Mouse (Mus musculus) kidney, adult 11 months (tissue): ENCODE results near the gene Pax7.

Source experiments
- DNase-seq: peaks from one replicate; pipeline ENCODE4 v3.0.0; 2022

The Pax7 gene

DNA sequence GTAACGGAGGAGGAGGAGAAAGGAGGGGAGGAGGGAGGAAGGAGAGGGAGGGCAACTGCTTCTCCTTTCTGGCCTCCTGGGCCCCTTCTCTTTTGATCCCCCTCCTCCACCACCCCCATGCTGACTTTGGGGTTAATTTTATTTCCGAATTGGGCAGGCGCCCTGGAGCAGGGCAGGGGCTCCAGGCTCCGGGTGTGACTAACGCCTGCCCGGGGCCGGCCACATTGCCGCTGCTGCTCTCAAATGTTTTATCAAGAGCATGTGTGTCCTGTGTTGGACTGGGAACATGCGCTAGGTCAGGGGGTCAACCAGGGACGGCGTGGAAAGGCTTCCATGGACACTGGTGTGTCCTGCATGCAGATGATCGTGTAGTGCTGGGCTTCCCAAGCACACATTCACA lies 87.2 kb downstream of the Pax7 start:
- no peak for DNase-seq

DNA sequence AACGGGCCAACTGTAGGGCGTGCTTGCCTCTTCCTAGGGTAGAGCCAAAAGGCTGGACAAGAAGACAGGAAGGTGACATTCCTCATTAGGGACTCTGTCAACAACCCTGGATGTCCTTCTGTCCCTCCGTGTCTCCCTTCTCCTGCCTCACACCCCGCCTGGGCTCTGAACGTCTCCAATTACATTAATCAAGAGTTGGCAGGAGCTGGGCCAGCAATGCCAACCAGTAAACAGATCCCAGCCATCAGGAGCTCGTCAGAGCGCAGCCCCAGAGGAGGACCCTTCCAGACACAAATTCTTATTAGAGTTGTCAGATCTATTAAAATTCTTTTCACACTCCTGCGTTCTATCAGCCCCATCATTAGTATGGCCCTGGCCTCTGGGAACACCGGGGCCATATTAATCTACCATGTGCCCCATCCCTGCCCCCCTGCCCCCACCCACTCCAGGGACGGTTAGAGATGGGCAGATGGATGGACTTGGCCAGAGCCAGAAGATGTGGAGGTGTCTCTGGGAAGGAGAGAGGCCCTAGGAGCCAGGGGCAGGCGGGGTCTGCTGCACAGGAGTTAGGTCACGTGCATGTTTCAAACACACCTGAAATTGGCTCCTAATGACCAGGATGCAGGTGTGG lies 88.4 kb downstream of the Pax7 start:
- DNase-seq: no peak

DNA sequence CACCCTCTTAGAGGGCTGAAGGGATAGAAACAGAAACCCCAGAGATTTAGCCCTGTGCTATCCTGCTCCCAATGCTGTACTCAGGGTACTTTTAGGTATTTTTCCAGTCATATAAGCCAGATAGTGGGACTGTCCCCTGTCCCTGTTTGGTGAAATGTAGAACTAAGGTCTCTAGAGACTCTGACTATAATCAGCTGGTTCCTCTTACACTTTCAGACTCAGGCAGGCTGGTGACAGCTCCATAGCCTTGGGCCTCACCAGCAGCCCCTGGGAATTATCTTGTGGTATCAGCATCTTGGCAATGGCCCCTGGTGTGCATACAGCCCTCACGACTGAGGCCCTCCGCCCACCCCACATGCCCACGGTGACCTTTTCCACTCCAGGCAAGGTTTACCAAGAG lies 89.7 kb downstream of the Pax7 start:
- DNase-seq: no peak

DNA sequence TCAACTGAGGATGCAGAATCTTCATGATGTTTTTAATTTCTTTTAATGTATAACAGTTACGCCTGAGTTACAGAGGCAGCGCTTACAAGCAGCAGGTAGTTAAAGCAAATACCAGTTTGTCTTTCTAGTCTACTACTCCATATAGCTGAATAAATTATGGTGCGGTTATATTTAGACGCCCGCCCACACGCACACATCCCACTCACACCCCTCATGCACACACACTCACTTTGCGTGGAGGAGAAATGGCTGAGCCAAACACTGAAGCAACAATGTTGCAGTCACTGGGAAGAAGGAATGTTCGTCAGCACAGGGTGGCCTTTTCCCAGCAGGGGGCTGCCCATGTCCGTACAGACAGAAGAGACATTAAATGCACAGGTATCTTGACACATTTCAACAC lies 96.3 kb downstream of the Pax7 start:
- no peak for DNase-seq

DNA sequence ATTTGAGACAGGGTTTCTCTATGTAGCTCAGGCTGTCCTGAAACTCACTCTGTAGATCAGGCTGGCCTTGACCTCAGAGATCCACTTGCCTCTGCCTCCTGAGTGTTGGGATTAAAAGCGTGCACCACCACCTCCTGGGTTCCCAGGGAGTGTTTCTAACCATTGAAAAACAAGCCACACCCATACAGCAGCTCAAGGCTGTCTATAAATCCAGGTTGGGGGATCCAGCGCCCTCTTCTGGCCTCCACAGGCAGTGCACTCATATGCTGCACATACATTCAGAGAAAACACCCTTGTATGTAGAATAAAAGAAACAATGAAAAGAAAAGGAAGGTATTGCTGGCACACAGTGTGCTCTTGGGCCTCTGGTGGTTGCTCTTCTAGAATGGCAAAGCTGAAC lies 106.2 kb downstream of the Pax7 start:
- DNase-seq: no peak

DNA sequence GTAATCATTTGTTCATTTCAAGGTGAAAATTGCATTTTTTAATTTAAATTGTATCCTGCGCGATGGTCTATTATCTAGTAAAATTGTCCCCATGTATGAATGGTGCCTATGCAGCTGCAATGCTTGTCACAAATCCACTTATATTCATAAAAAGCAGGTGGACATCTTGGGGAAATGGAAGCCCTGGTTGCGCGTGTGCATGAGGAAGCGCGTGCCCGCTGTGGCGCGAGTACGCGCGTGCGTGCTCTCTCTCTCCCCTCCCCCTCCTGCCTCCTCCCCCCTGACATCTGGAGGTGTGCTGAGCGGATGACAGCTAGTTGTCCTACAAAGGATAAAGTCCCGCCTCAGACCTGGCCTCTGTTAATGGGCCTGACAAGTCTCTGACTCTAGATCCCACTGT lies 107.9 kb downstream of the Pax7 start:
- no peak for DNase-seq

DNA sequence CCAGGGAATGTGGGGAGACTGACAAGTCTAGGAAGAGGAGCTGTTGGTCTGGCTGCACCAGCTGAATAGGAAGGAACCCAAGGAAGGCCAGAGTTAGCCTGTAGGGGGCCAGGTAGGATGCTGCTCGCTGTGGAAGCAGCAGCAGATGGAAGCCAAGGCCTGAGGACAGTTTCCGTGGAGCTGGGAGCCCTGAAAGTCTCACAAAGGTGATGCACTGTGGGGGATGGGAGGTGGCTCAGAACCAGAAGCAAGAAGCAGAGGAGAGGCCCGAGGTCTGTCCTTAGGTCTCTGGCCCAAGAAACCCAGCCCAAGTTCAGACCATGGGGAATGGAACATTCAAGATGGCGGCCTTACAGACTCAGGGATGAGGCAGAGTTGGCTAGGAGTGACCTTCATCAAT lies 109.0 kb downstream of the Pax7 start:
- no peak for DNase-seq

DNA sequence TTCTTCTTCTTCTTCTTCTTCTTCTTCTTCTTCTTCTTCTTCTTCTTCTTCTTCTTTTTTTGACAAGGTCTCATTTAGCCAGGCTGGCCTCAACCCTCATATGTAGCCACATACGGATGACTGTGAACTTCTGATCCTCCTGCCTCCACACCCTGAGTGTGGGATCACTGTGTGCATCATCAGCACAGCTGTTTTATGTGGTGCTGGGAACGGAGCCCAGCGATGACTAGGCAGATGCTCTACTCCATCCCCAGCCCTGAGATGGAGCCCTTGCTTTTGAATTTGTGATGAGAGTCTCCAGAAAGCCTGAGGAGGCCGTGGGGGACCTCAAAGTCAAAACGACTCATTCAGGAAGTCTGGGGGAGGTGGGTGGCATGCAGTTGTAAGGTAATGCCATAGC lies 114.3 kb downstream of the Pax7 start:
- DNase-seq: no peak

DNA sequence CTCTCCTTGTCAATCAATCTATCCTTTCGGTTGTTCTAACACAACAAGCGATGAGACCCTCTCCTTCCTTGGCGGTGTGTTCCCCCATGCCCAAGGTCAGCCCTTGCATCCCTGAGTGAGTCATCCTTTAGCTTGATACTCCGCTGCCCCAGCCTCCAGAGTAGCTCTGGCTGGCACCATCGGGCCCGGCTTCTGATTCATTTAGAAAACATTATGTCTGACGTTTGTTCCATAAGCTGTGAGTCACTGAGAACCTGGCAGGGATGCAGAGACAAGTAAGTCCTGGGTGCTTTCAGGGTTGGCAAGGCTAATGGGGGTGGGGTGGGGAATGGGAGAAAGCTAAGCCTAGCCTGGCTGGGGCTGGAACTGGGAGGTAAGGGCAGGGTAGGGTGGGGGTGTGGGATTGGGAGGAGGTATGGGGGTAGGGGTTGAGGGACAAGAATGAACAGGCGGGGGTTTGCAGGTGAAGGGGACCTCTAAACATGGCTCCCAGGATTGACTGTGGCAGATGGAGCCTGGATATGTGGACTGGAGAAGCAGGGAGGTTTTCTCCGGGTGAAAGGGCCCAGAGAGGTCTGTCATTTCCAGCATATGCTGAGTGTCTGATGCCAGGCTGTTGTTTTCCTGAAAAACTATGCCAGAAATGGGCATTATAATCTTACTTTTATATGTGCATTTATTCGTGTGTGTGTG lies 116.7 kb downstream of the Pax7 start:
- no peak for DNase-seq

DNA sequence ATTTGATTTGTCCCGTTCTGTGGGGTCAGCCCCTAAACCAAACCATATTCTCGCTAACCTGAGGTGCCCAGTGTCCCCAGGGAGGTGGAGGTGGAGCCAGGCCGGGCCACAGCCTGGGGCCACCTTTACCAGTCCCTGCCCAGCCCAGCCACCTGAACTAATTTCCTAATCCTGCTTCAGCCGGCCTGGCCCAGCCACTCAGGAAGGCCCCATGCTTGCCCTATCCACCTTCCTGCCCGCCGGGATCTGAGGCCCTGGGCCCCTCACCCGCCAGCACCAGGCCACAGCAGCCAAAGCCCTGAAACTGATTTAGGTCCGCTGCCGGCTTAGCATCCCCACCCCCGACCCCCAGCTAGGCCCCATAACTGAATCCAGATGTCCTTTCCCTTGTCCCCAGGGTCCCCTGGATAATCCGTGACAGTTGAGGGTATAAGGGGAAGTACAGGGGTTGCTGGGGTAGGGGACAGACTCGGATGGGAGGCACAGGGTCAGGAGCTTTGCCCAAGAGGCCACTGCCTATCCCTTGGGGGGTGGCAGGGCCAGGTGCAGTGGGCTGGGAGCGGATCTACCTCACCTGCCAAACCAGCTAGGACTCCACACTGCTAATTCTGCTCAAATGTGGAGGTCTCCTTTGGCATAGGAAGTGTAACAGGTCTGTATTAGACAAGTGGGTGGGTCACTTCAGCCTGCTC lies 117.9 kb downstream of the Pax7 start:
- peak; percentile 2 for DNase-seq

DNA sequence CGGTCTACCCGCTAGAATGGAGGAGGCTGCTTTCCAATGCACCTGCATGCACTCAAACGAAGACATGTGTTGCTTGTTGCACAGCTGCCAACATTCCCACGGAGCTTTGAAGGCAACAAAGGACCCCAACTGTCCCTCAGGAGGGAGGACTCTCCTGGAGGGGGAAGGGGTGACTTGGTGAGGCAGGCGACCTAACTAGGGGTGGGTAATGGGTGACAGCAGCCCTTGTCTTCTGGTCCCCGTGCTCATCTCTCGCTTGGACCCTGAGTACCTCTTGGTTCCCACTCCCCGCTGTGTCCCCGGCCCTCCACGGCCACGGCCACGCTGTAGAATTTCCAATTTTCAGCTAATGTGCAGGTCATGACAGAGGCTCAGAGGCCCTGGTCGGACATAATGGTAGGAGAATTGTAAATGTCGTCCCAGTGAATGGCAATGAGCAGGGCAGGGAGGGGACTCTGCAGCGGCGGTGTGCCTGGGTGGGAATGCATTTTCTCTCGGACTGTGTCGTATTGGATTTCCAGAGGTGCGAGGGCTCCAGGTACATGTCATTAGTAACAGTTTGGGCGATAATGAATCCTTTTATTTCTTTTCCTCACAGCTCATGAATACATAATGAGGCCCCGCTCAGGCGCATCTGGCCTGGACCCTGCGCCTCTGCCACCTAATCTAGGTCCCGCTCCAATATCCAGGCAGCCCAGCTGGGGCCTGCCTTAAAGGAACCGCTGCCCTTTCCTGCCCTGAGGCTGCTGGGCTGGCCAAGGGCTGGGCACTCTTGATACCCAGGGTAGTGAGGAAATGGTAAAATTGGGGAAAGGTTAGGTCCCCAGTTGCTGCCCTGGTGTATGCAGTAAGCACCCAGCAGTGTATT lies 122.6 kb downstream of the Pax7 start:
- no peak for DNase-seq

DNA sequence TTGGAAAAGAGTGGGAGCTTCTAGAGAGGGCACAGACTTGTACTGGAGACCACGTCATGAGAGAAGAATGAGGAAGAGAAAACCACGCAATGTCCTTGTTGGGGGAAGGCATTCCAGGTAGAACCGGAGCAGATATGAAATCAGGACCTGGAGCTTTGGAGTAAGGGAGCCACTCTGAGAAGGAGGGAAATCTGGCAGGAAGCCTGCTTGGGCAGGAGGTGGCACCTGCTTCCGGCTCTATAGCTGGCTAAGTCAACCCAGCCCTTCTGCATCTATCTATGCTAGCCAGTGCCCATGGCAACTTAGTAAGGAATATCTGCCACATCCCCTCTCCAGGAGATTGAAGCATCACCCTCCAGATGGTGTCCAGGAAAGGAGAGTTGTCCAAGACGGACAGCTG lies 127.3 kb downstream of the Pax7 start:
- no peak for DNase-seq

DNA sequence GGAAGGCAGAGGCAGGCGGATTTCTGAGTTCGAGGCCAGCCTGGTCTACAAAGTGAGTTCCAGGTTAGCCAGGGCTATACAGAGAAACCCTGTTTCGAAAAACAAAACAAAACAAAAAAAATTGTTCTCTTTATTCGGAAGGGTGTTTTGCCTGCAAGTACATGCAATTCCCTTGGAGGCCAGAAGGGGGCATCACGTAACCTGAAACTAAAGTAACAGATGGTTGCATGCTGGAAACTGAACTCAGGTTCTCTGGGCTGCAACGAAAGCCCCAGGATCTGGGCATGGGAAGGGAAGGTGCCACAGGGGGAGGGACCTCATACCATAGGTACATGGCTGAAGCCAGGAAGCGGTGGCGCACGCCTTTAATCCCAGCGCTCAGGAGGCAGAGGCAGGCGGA lies 129.9 kb downstream of the Pax7 start:
- DNase-seq: no peak

DNA sequence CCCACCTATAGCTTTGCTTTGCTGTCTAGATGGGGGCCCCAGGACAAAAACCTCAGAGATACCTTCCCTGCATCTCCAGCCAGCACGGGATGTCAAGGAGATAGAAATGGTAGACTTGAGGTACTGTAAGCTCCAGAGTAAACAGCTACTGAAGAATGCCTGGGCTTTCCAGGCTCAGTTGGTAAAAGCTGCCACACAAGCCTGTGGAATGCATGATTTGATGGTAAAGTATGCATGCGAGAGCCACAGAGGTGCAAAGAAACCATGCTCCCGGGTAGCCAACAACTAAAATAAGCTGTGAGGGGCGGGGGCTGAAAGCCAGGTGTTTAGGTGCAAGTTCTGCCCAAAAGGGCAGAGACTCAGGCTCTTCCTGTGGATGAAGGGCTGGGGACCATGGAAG lies 130.4 kb downstream of the Pax7 start:
- no peak for DNase-seq

DNA sequence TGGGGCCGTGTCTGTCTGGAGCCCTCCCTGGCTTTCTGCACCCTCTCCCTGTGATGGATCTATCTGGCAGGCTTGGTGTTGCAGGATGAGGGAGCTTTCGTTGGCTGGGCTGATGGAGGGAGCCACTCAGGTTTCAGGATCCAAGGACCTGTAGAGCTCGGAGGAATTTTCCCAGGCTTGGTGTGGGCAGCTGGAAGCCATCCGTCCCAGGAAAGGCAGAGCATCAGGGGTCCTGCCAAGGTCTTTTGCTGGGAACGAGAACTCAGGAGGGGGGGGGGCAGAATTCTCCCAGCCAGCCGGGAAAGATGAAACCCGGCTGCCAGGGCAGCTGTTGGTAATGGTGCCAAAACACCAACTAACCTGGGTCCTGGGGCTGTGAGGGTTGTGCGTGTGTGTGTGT lies 134.7 kb downstream of the Pax7 start:
- DNase-seq: no peak

DNA sequence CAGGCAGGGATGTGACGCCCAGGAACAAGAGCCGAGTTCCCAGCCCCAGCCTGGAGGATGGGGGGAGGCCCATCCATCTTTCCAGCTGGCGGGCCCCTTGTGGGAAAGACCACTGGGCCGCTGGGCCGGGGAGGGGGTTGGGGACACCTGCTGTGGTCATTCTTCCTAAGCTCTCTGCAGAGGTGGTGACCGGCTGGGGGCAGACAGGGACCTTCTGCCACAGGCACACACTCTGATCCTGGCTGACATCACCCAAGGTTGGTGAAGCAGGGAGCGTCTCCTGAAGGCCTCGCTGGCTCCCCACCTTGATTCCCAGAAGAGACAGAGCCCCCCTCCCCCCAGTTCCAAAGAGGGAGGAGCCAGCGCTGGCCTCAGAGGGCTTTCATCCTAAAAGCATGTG lies 135.6 kb downstream of the Pax7 start:
- no peak for DNase-seq

DNA sequence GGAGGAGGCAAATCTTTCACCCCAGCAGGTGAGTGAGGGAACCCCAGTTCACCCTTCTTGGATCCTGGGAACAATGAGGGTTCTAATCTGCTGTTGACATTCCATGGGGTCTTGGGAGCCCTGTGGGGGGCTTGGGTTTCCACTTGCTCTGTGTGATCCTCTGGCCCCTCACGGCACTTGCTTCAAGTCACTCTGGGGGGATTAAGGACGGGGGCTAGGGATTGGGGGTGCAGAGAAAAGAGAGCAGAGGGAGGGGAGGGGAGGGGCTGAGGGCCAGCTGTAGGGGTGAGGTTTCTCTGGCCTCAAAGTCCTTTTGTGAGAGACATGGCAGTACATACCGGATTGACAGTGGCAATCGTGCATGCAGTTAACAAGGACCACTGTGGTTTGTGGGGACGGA lies 140.0 kb downstream of the Pax7 start:
- no peak for DNase-seq

DNA sequence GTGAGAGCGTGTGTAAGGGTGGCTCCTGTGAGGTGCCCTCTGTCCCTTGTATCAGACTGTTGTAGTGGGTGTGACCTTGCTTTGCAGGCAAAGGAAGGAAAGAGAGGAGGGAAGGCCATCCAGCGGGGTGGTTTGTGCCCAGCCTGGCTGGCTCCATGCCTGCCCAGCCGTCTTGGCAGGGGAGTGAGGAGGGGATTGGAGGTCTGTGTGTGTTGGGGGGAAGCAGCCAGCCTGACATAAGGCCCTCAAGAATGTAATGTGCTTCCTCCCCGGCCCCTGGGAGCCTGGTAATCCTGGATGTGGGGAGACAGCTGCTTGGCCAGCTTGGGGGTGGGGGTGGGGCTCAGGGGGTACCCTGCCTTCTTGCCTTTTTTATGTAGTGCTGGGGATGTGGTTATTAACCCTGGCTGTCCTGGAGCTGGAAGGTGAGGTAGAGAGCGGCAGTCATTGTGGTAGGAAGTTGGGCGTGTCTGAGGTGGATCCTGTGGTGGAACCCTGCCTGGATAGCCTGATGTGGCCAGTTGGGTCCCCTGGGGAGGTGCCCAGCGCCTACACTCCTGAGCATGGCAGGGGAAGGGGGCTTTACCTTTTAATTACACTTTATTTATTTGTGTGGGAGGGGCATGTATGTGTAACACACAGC lies 143.6 kb downstream of the Pax7 start:
- DNase-seq: no peak

DNA sequence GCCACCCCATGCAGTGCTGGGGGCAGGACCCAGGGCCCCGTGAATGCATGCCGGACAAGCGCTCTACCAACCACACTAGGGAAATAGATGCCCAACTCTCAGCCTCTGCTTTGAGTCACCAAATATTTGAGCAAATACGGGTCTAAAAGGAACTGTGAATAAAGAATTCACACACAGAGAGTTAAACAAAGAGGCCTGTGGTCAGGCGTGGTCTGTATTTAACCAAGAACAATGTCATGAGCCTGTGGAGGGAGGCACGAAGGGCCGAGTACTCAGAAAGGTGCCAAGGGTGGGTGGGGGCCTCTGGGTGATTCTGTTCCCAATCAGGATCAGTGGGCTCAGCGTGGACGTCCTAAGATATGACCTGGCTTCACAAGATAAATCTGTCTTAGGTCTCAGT lies 145.3 kb downstream of the Pax7 start:
- no peak for DNase-seq
